Mouse (Mus musculus) liver, embryonic 12.5 days (tissue): ENCODE results near the gene Hspa2. TPM values are rescaled to one million over a fixed set of nuclear protein-coding genes. Genes with fewer than 3 reads are reported as not detected.

ENCODE experiments used
- ATAC-seq: fragments of 200-750 bp; cut with Nextera tagmentation; 2 replicates; pipeline ENCODE4 v1.8.0; 2017; ENCODE audit warnings: moderate number of reproducible peaks, mild to moderate bottlenecking, moderate library complexity
- H3K27ac ChIP-seq: fragments of 300-500 bp; sonication (generic); 2 replicates; pipeline ENCODE4 v1.5.1; 2016; ENCODE audit warnings: mild to moderate bottlenecking
- H3K27me3 ChIP-seq: fragments of 300-500 bp; sonication (generic); replicated peaks from 2 replicates; pipeline ENCODE4 v1.6.1; 2016; ENCODE audit warnings: mild to moderate bottlenecking, moderate library complexity
- H3K36me3 ChIP-seq: fragments of 300-500 bp; sonication (generic); 2 replicates; pipeline ENCODE4 v1.6.1; 2016; ENCODE audit warnings: mild to moderate bottlenecking, moderate library complexity
- H3K4me1 ChIP-seq: fragments of 300-500 bp; sonication (generic); 2 replicates; pipeline ENCODE4 v1.6.1; 2016
- H3K4me2 ChIP-seq: fragments of 300-500 bp; sonication (generic); 2 replicates; pipeline ENCODE4 v1.6.1; 2016; ENCODE audit warnings: mild to moderate bottlenecking, moderate library complexity
- H3K4me3 ChIP-seq: fragments of 300-500 bp; sonication (generic); 2 replicates; pipeline ENCODE4 v1.5.1; 2016; ENCODE audit warnings: mild to moderate bottlenecking, moderate library complexity
- H3K9ac ChIP-seq: fragments of 300-500 bp; sonication (generic); 2 replicates; pipeline ENCODE4 v1.6.1; 2016; ENCODE audit warnings: mild to moderate bottlenecking, moderate library complexity
- H3K9me3 ChIP-seq: fragments of 300-500 bp; sonication (generic); replicated peaks from 2 replicates; pipeline ENCODE4 v1.6.1; 2016; ENCODE audit warnings: mild to moderate bottlenecking, moderate library complexity
- WGBS: fragments of 180-500 bp; shearing (Covaris S2); methylation state at CpG from one replicate; pipeline ENCODE4 v1.1.7; 2016; ENCODE audit not compliant: insufficient replicate concordance; 5-methylcytosine and 5-hydroxymethylcytosine counted together
- polyA plus RNA-seq: library from polyadenylated mRNA; unstranded; fragments of >200 nt; fragmentation: Nextera tagmentation; extraction: Ambion mirVana; gene quantifications from 2 replicates; pipeline ENCODE4 v1.2.1, GENCODE M21; 2016

Hspa2 gene
- polyA plus RNA-seq, 1 experiment from 2014 or later = 2.9 TPM

DNA sequence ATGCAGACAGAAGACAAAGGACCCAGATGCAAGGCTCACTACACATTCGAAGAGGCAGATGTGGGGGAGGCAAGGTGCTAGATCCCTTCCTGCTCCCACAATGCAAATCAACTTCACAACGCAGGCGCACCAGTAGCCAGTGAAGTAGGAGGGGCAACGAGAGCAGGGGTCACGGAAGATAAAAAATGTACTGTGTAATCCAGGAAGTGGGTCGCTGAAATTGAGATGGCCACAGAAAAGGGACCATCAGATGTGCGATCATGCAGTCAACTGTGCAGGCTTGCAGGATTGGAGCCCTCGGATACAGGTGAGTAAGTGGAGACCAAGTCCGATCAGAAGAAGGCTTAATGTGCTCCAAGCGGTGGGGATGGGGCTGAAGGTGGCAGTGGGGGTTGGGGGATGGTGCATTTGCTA lies 40.4 kb downstream of the Hspa2 start:
- 39% methylated on average over 10 of the region's 10 CpGs for WGBS
- no peaks in the 10 kb centered on the region for H3K27me3 ChIP-seq
- ATAC-seq = no peak
- H3K36me3 ChIP-seq = no peaks in the 10 kb centered on the region
- H3K27ac ChIP-seq = no peak overlapping the region
- peak overlapping the region; percentile 41 for H3K4me2 ChIP-seq
- no peaks in the 10 kb centered on the region for H3K9me3 ChIP-seq
- peaks cover 10% of the 10 kb centered on the region for H3K4me1 ChIP-seq
- 0 out of 2 replicates have a peak overlapping the region, but pooled peaks have one; percentile 17 for H3K9ac ChIP-seq
- peak overlapping the region; percentile 48 for H3K4me3 ChIP-seq

- WGBS = 67% methylated on average over 6 of the region's 6 CpGs
- Histone ChIP-seq H3K9me3 (no peaks in the 10 kb centered on the region), H3K9ac (no peak overlapping the region), H3K27me3 (no peaks in the 10 kb centered on the region), H3K4me3 (peak overlapping the region; percentile 48), H3K27ac (no peak overlapping the region), H3K4me1 (peaks cover 10% of the 10 kb centered on the region), H3K4me2 (peak overlapping the region; percentile 41), H3K36me3 (no peaks in the 10 kb centered on the region)
- ATAC-seq = no peak
These were observed 40.9 kb downstream of the Hspa2 start for GRCm38 (mm10) chr12:76444862-76445261.

- Histone ChIP-seq H3K4me2 (0 out of 2 replicates have a peak overlapping the region, but pooled peaks have one; percentile 1), H3K4me1 (peaks cover 10% of the 10 kb centered on the region), H3K4me3 (no peak overlapping the region), H3K36me3 (no peaks in the 10 kb centered on the region), H3K27me3 (no peaks in the 10 kb centered on the region), H3K9ac (no peak overlapping the region), H3K27ac (no peak overlapping the region), H3K9me3 (no peaks in the 10 kb centered on the region)
- no peak for ATAC-seq
- WGBS = 75% methylated on average over 11 of the region's 11 CpGs
These were observed 42.2 kb downstream of the Hspa2 start for GRCm38 (mm10) chr12:76446201-76446600.

DNA sequence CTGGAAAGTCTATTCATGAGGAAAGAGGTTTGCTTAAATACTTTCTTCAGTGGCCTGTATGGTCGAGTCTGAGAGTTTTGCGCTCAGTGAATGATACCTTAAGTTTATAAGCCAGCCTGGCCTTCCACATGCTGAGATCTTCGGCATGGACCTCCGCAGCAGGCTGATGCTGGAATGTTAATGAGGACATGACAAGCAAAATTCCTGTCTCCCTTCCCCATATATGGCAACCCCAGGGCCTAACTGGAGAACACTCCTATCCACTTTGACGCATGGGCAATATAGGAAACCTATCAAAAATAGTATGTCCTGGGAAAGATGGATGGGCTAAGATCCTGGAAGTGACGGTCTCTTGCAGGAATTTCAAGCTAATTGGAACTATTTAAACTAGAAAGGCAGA lies 44.2 kb downstream of the Hspa2 start:
- H3K9ac ChIP-seq = no peak overlapping the region
- H3K27me3 ChIP-seq = no peaks in the 10 kb centered on the region
- H3K4me3 ChIP-seq = no peak overlapping the region
- H3K27ac ChIP-seq = no peak overlapping the region
- no peaks in the 10 kb centered on the region for H3K9me3 ChIP-seq
- no peak for ATAC-seq
- 70% methylated on average over 6 of the region's 6 CpGs for WGBS
- no peaks in the 10 kb centered on the region for H3K36me3 ChIP-seq
- H3K4me1 ChIP-seq = peaks cover 10% of the 10 kb centered on the region
- H3K4me2 ChIP-seq = no peak overlapping the region

- no peaks in the 10 kb centered on the region for H3K36me3 ChIP-seq
- H3K27ac ChIP-seq = no peak overlapping the region
- no peaks in the 10 kb centered on the region for H3K9me3 ChIP-seq
- H3K27me3 ChIP-seq = no peaks in the 10 kb centered on the region; the same call in 1 of the 2 replicates
- H3K9ac ChIP-seq = no peak overlapping the region
- H3K4me2 ChIP-seq = no peak overlapping the region
- no peak overlapping the region for H3K4me3 ChIP-seq
- 53% methylated on average over 2 of the region's 2 CpGs for WGBS
- no peaks in the 10 kb centered on the region for H3K4me1 ChIP-seq
- no peak for ATAC-seq
These were observed 48.2 kb downstream of the Hspa2 start for GRCm38 (mm10) chr12:76452203-76452602.

Other genes starting within 250 kb of the Hspa2 start
- 0.11 and 0.14 TPM in 2 replicates for gene Esr2, start 226.9 kb upstream of the Hspa2 start, polyA plus RNA-seq
- 0.25 TPM in 1 of 2 replicates, not detected in the other for gene Tex21, start 157.4 kb upstream of the Hspa2 start, polyA plus RNA-seq
- gene Mthfd1, start 148.9 kb upstream of the Hspa2 start, polyA plus RNA-seq = 135 and 142 TPM in 2 replicates
- gene Akap5, start 79.3 kb upstream of the Hspa2 start, polyA plus RNA-seq = 0.98 and 1.0 TPM in 2 replicates
- gene Zbtb25, start 34.6 kb upstream of the Hspa2 start, polyA plus RNA-seq = 10.3 and 10.8 TPM in 2 replicates
- gene Zbtb1, start 33.9 kb upstream of the Hspa2 start, polyA plus RNA-seq = 7.3 and 8.2 TPM in 2 replicates
- 0.18 and 0.29 TPM in 2 replicates for gene Ppp1r36, start 13.4 kb downstream of the Hspa2 start, polyA plus RNA-seq
- 3.2 and 3.3 TPM in 2 replicates for gene Plekhg3, start 126.7 kb downstream of the Hspa2 start, polyA plus RNA-seq